Mouse (Mus musculus) liver, adult 2 months (tissue): ENCODE data around the gene Tenm2. TPM values are rescaled to one million over a fixed set of nuclear protein-coding genes. Genes with fewer than 3 reads are reported as not detected.

Source experiments
- DNase-seq: peaks from one replicate; pipeline ENCODE4 v3.0.0-alpha.2; 2011; ENCODE audit warnings: low read depth, low spot score; ENCODE audit errors: extremely low read depth
- H3K27ac ChIP-seq: fragments of 200-500 bp; replicated peaks from 2 replicates; pipeline ENCODE4 v1.5.1; 2012; ENCODE audit warnings: low read depth, mild to moderate bottlenecking, control low read depth, inconsistent platforms, low read length; ENCODE audit not compliant: insufficient read depth
- H3K27me3 ChIP-seq: fragments of 200-500 bp; 2 replicates; pipeline ENCODE4 v1.6.1; 2012; ENCODE audit warnings: mild to moderate bottlenecking, moderate library complexity, low read length, inconsistent platforms; ENCODE audit not compliant: control insufficient read depth, insufficient read depth
- H3K36me3 ChIP-seq: fragments of 200-500 bp; 2 replicates; pipeline ENCODE4 v1.6.1; 2012; ENCODE audit warnings: low read length, inconsistent platforms; ENCODE audit not compliant: control insufficient read depth, insufficient read depth
- H3K4me1 ChIP-seq: fragments of 200-500 bp; 2 replicates; pipeline ENCODE4 v1.6.1; 2011; ENCODE audit warnings: low read length; ENCODE audit not compliant: control insufficient read depth, insufficient read depth
- H3K4me3 ChIP-seq: fragments of 200-500 bp; 2 replicates; pipeline ENCODE4 v1.5.1; 2011; ENCODE audit warnings: low read depth, mild to moderate bottlenecking, control low read depth, low read length, moderate library complexity; ENCODE audit not compliant: insufficient read depth
- H3K79me2 ChIP-seq: fragments of 200-500 bp; 2 replicates; pipeline ENCODE4 v1.6.1; 2012; ENCODE audit warnings: inconsistent platforms, mild to moderate bottlenecking, low read length, moderate library complexity; ENCODE audit not compliant: control insufficient read depth, insufficient read depth
- H3K9ac ChIP-seq: fragments of 200-500 bp; 2 replicates; pipeline ENCODE4 v1.6.1; 2012; ENCODE audit warnings: low read depth, mild to moderate bottlenecking, control low read depth, inconsistent platforms, low read length
- CTCF ChIP-seq: fragments of 200-500 bp; IDR thresholded peaks from 2 replicates; pipeline ENCODE4 v1.5.1; 2011; ENCODE audit warnings: low read depth, low read length, control low read depth
- POLR2A ChIP-seq: fragments of 200-500 bp; IDR thresholded peaks from 2 replicates; pipeline ENCODE4 v1.6.1; 2011; ENCODE audit warnings: low read length, control low read depth; ENCODE audit not compliant: insufficient read depth; ENCODE audit errors: extremely low read depth
- WGBS: fragments of 180-500 bp; shearing (Covaris S2); methylation state at CpG from one replicate; pipeline ENCODE4 v1.1.7; 2018; 5-methylcytosine and 5-hydroxymethylcytosine counted together
- polyA plus RNA-seq: library from polyadenylated mRNA; depleted of rRNA; stranded (reverse); fragments of >200 nt; gene quantifications from 2 replicates; pipeline ENCODE4 v1.2.3, GENCODE M21; 2012
- total RNA-seq: library from RNA; depleted of rRNA; stranded (reverse); fragments of >200 nt; gene quantifications from 2 replicates; pipeline ENCODE4 v1.2.3, GENCODE M21; 2014

The Tenm2 gene
- total and polyA plus RNA-seq, 2 experiments: not detected

DNA sequence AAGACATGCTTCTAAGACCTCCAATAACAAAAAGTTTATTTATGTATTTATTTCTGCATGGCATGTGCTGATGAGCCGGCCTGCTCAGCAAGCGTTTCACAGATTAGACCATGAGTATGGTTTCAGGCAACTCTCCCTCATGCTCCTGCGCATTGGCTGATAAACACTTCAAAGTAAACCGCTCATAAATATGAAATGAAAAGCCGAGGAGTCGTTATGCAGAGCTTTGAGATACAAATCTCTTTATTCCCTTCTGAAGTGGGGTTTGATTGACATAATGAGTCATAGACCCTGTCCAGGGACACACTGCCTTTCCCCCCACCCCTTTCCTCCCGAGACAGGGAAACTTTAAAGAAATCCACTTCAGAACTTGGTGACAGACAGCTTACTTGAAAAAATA lies 348.3 kb downstream of the Tenm2 start:
- no peak for DNase-seq
- Histone ChIP-seq H3K79me2 (no peaks in the 10 kb centered on the region), H3K9ac (no peak overlapping the region), H3K36me3 (no peaks in the 10 kb centered on the region), H3K4me3 (no peak overlapping the region), H3K27ac (no peak overlapping the region), H3K27me3 (no peaks in the 10 kb centered on the region), H3K4me1 (no peaks in the 10 kb centered on the region)
- TF ChIP-seq POLR2A (no peak), CTCF (no peak)
- WGBS: 72% methylated on average over 7 of the region's 7 CpGs

GRCm38 (mm10) chr11:36886147-36886546 lies 349.6 kb downstream of the Tenm2 start:
- TF ChIP-seq CTCF: no peak
- TF ChIP-seq POLR2A: no peak
- WGBS: 82% methylated on average over 3 of the region's 3 CpGs
- no peak overlapping the region for H3K9ac ChIP-seq
- H3K36me3 ChIP-seq: no peaks in the 10 kb centered on the region
- H3K79me2 ChIP-seq: no peaks in the 10 kb centered on the region
- no peak for DNase-seq
- H3K4me3 ChIP-seq: no peak overlapping the region
- H3K27ac ChIP-seq: no peak overlapping the region
- H3K4me1 ChIP-seq: no peaks in the 10 kb centered on the region
- no peaks in the 10 kb centered on the region for H3K27me3 ChIP-seq

- TF ChIP-seq CTCF (no peak), POLR2A (no peak)
- Histone ChIP-seq H3K27ac (no peak overlapping the region), H3K4me1 (no peaks in the 10 kb centered on the region), H3K9ac (no peak overlapping the region), H3K79me2 (no peaks in the 10 kb centered on the region), H3K4me3 (no peak overlapping the region), H3K27me3 (no peaks in the 10 kb centered on the region), H3K36me3 (no peaks in the 10 kb centered on the region)
- 76% methylated on average over 4 of the region's 4 CpGs for WGBS
- DNase-seq: no peak
These were observed 362.8 kb downstream of the Tenm2 start for GRCm38 (mm10) chr11:36872961-36873360.

- no peak for DNase-seq
- TF ChIP-seq CTCF (no peak), POLR2A (no peak)
- Histone ChIP-seq H3K36me3 (no peaks in the 10 kb centered on the region), H3K4me3 (no peak overlapping the region), H3K27me3 (no peaks in the 10 kb centered on the region), H3K79me2 (no peaks in the 10 kb centered on the region), H3K9ac (no peak overlapping the region), H3K4me1 (no peaks in the 10 kb centered on the region), H3K27ac (no peak overlapping the region)
- 76% methylated on average over 5 of the region's 5 CpGs for WGBS
These were observed 365.2 kb downstream of the Tenm2 start for GRCm38 (mm10) chr11:36870548-36870947.

- TF ChIP-seq CTCF (no peak), POLR2A (no peak)
- Histone ChIP-seq H3K27ac (no peak overlapping the region), H3K36me3 (no peaks in the 10 kb centered on the region), H3K27me3 (no peaks in the 10 kb centered on the region), H3K9ac (no peak overlapping the region), H3K79me2 (no peaks in the 10 kb centered on the region), H3K4me1 (no peaks in the 10 kb centered on the region), H3K4me3 (no peak overlapping the region)
- no peak for DNase-seq
- 40% methylated on average over 3 of the region's 3 CpGs for WGBS
These were observed 384.1 kb downstream of the Tenm2 start for GRCm38 (mm10) chr11:36851690-36852089.

GRCm38 (mm10) chr11:36847451-36847850 lies 388.3 kb downstream of the Tenm2 start:
- 77% methylated on average over 6 of the region's 6 CpGs for WGBS
- peak; percentile 44 for DNase-seq
- Histone ChIP-seq H3K36me3 (no peaks in the 10 kb centered on the region), H3K27me3 (no peaks in the 10 kb centered on the region), H3K9ac (no peak overlapping the region), H3K27ac (no peak overlapping the region), H3K79me2 (no peaks in the 10 kb centered on the region), H3K4me1 (no peaks in the 10 kb centered on the region), H3K4me3 (no peak overlapping the region)
- TF ChIP-seq POLR2A (no peak), CTCF (no peak)
